17 mouse cellular contexts compared by ENCODE assay signal in the genomic region with DNA sequence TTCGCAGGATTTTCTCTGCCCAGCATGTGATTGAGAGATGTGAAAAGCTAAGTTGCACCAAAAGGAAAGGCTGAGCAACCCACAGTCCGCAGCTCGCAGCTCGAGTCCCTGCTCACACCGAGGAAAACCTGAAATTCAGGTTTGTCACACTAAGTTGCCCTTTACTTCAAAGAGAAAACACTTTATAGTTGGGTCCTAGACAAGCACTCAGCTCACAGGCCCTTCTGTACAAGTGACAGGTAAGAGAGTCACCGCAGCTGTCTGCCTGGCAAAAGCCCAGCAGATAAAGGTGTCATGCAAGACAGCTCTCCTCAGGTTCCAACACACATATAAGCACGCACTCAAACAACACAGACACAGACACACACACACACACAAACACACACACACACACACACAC. TPM values are rescaled to one million over a fixed set of nuclear protein-coding genes. Genes with fewer than 3 reads are reported as not detected.
DNase-seq lines count a peak whose midpoint lies in the region; ATAC-seq lines count a peak whose summit lies in the region.
"Had no signal": no experiment of that assay in that cellular context is flagged by ENCODE, and none has a peak within 500 bp of the region (broad histone marks: within the 10 kb centered on the region; RNA-seq: fewer than 3 reads in every experiment).

No protein-coding gene starts in this region.

- H3K36me3 ChIP-seq in heart, embryonic 12.5 days: no peaks in the 10 kb centered on the region
- no peaks in the 10 kb centered on the region for H3K36me3 ChIP-seq in kidney, embryonic 16.5 days (ENCODE audit: insufficient read depth, low read length)
- no peaks in the 10 kb centered on the region for H3K36me3 ChIP-seq in embryonic facial prominence, embryonic 13.5 days
- H3K36me3 ChIP-seq: liver, embryonic 15.5 days had no signal

- 46% methylated on average over 7 of the region's 7 CpGs for WGBS in heart, embryonic 12.5 days
- WGBS in kidney, embryonic 16.5 days: 42% methylated on average over 7 of the region's 7 CpGs
- 73% methylated on average over 7 of the region's 7 CpGs for WGBS in embryonic facial prominence, embryonic 13.5 days

- H3K4me1 ChIP-seq in heart, embryonic 12.5 days (replicated peaks): peaks cover 86% of the 10 kb centered on the region
- H3K4me1 ChIP-seq in kidney, embryonic 16.5 days (ENCODE audit: insufficient read depth, low read length): peaks cover 84% of the 10 kb centered on the region
- H3K4me1 ChIP-seq in embryonic facial prominence, embryonic 13.5 days: peaks cover 85% of the 10 kb centered on the region

- no peak for DNase-seq in heart, adult 8-10 months (ENCODE audit: low spot score)
- no peak for DNase-seq in kidney, postnatal 4 days
- DNase-seq in lung, postnatal 25 days (ENCODE audit: low spot score): peak; percentile 76
- DNase-seq in adipocyte (ENCODE audit: low spot score): no peak
- DNase-seq in MN1 (ENCODE audit: low spot score): no peak
- DNase-seq: adrenal gland, postnatal 14 days; cerebellum, adult 18-20 months; gastrocnemius, adult 2 months; kidney, adult 8-10 months; right cerebral cortex, adult 18-20 months; thymus, postnatal 25 days had no signal

- no peak overlapping the region for H3K9ac ChIP-seq in heart, embryonic 12.5 days
- no peak overlapping the region for H3K9ac ChIP-seq in kidney, embryonic 16.5 days (replicated peaks; ENCODE audit: low read length)
- no peak overlapping the region for H3K9ac ChIP-seq in embryonic facial prominence, embryonic 13.5 days
- H3K9ac ChIP-seq: hindbrain, embryonic 14.5 days; liver, embryonic 15.5 days had no signal

- H3K27me3 ChIP-seq in heart, embryonic 12.5 days (replicated peaks): no peaks in the 10 kb centered on the region
- no peaks in the 10 kb centered on the region for H3K27me3 ChIP-seq in kidney, embryonic 16.5 days (ENCODE audit: insufficient read depth, low read length)
- H3K27me3 ChIP-seq in embryonic facial prominence, embryonic 13.5 days: no peaks in the 10 kb centered on the region
- H3K27me3 ChIP-seq: liver, embryonic 15.5 days had no signal

- no peaks in the 10 kb centered on the region for H3K9me3 ChIP-seq in heart, embryonic 12.5 days (replicated peaks)
- H3K9me3 ChIP-seq in kidney, embryonic 16.5 days (ENCODE audit: low read length): no peaks in the 10 kb centered on the region
- H3K9me3 ChIP-seq in embryonic facial prominence, embryonic 13.5 days: no peaks in the 10 kb centered on the region
- H3K9me3 ChIP-seq: forebrain, embryonic 10.5 days; liver, embryonic 15.5 days had no signal

- 0 out of 2 replicates have a peak overlapping the region, but pooled peaks have one; percentile 7 for H3K4me2 ChIP-seq in heart, embryonic 12.5 days
- 0 out of 2 replicates have a peak overlapping the region, but pooled peaks have one; percentile 9 for H3K4me2 ChIP-seq in kidney, embryonic 16.5 days (replicated peaks; ENCODE audit: low read depth, low read length)
- 0 out of 2 replicates have a peak overlapping the region, but pooled peaks have one; percentile 14 for H3K4me2 ChIP-seq in embryonic facial prominence, embryonic 13.5 days
- H3K4me2 ChIP-seq: liver, embryonic 15.5 days had no signal

- H3K27ac ChIP-seq in heart, embryonic 12.5 days (ENCODE audit: poor library complexity, severe bottlenecking): 0 out of 2 replicates have a peak overlapping the region, but pooled peaks have one; percentile 32
- no peak overlapping the region for H3K27ac ChIP-seq in kidney, embryonic 16.5 days (ENCODE audit: low read length)
- no peak overlapping the region for H3K27ac ChIP-seq in embryonic facial prominence, embryonic 13.5 days
- H3K27ac ChIP-seq: forebrain, embryonic 10.5 days; hindbrain, embryonic 14.5 days; liver, embryonic 15.5 days had no signal

- H3K4me3 ChIP-seq in heart, embryonic 12.5 days: no peak overlapping the region
- no peak overlapping the region for H3K4me3 ChIP-seq in kidney, embryonic 16.5 days (ENCODE audit: low read length)
- H3K4me3 ChIP-seq in embryonic facial prominence, embryonic 13.5 days: no peak overlapping the region
- H3K4me3 ChIP-seq: gastrocnemius, adult 2 months; liver, embryonic 15.5 days had no signal

- no peak for ATAC-seq in heart, embryonic 12.5 days (ENCODE audit: insufficient number of reproducible peaks, low FRiP score)
- ATAC-seq in kidney, embryonic 16.5 days (ENCODE audit: low FRiP score, low TSS enrichment): no peak
- no peak for ATAC-seq in embryonic facial prominence, embryonic 13.5 days (ENCODE audit: insufficient number of reproducible peaks, insufficient read depth, low FRiP score, low TSS enrichment, low read depth)

RNA-seq across cellular contexts. Expression of a gene that starts 5.2 kb away (rescaled TPM):
- 17.0 and 18.9 TPM in 2 replicates for polyA plus RNA-seq in heart, embryonic 12.5 days (2016; fragmentation: Nextera tagmentation; extraction: Ambion mirVana)
- total RNA-seq in heart, adult 8-10 months (2022): 10 to 100 TPM; 10.1 to 14.1 (median 12.5) TPM
- polyA plus RNA-seq in kidney, embryonic 16.5 days (2015; fragmentation: Nextera tagmentation; extraction: Ambion mirVana): 27.8 and 27.9 TPM in 2 replicates
- polyA plus RNA-seq in embryonic facial prominence, embryonic 13.5 days (2015; fragmentation: Nextera tagmentation; extraction: Ambion mirVana): 29.8 and 30.9 TPM in 2 replicates
